Mouse (Mus musculus): Measurements from ENCODE around the gene Camk1g. TPM values are rescaled to one million over a fixed set of nuclear protein-coding genes. Genes with fewer than 3 reads are reported as not detected.

Gene Camk1g
- polyA plus RNA-seq, 1 experiment, result 6.5 TPM

GRCm38 (mm10) chr1:193376478-193377134 lies 6.5 kb upstream of the Camk1g start:
- Histone ChIP-seq H3K27ac (ENCODE audit: control insufficient read depth, insufficient read depth, low read depth, low read length) (no peak overlapping the region), H3K27me3 (ENCODE audit: control insufficient read depth, insufficient read depth, low read length) (no peaks in the 10 kb centered on the region), H3K4me3 (ENCODE audit: control insufficient read depth, low read depth, low read length) (no peak overlapping the region), H3K36me3 (ENCODE audit: control insufficient read depth, insufficient read depth, low read length) (no peaks in the 10 kb centered on the region), H3K4me1 (ENCODE audit: control insufficient read depth, insufficient read depth, low read length) (no peaks in the 10 kb centered on the region; the same call in 1 of the 2 replicates)
- TF ChIP-seq POLR2A (IDR thresholded peaks at IDR 0.05; ENCODE audit: control insufficient read depth, low read depth, low read length), result no peak
- TF ChIP-seq CTCF (IDR thresholded peaks at IDR 0.05; ENCODE audit: control insufficient read depth, insufficient read depth, insufficient replicate concordance, low read depth, low read length), result peak; percentile 89; the same call in 1 of the 2 replicates

- TF ChIP-seq CTCF (IDR thresholded peaks at IDR 0.05; ENCODE audit: control insufficient read depth, insufficient read depth, insufficient replicate concordance, low read depth, low read length) (no peak), POLR2A (IDR thresholded peaks at IDR 0.05; ENCODE audit: control insufficient read depth, low read depth, low read length) (no peak)
- Histone ChIP-seq H3K36me3 (ENCODE audit: control insufficient read depth, insufficient read depth, low read length) (no peaks in the 10 kb centered on the region), H3K27ac (ENCODE audit: control insufficient read depth, insufficient read depth, low read depth, low read length) (no peak overlapping the region), H3K4me1 (ENCODE audit: control insufficient read depth, insufficient read depth, low read length) (peaks cover 2% of the 10 kb centered on the region), H3K4me3 (ENCODE audit: control insufficient read depth, low read depth, low read length) (no peak overlapping the region), H3K27me3 (ENCODE audit: control insufficient read depth, insufficient read depth, low read length) (no peaks in the 10 kb centered on the region)
Observed at GRCm38 (mm10) chr1:193373906-193374413, 3.9 kb upstream of the Camk1g start.

- H3K27ac ChIP-seq (ENCODE audit: control insufficient read depth, insufficient read depth, low read depth, low read length), result no peak overlapping the region
- H3K4me1 ChIP-seq (ENCODE audit: control insufficient read depth, insufficient read depth, low read length), result peaks cover 2% of the 10 kb centered on the region
- no peak for TF ChIP-seq POLR2A (IDR thresholded peaks at IDR 0.05; ENCODE audit: control insufficient read depth, low read depth, low read length)
- no peak for TF ChIP-seq CTCF (IDR thresholded peaks at IDR 0.05; ENCODE audit: control insufficient read depth, insufficient read depth, insufficient replicate concordance, low read depth, low read length)
- H3K36me3 ChIP-seq (ENCODE audit: control insufficient read depth, insufficient read depth, low read length), result no peaks in the 10 kb centered on the region
- no peaks in the 10 kb centered on the region for H3K27me3 ChIP-seq (ENCODE audit: control insufficient read depth, insufficient read depth, low read length)
- peak overlapping the region; percentile 80 for H3K4me3 ChIP-seq (ENCODE audit: control insufficient read depth, low read depth, low read length)
Observed at GRCm38 (mm10) chr1:193369091-193369490, 1.0 kb downstream of the Camk1g start.

- Histone ChIP-seq H3K4me1 (ENCODE audit: control insufficient read depth, insufficient read depth, low read length) (peaks cover 2% of the 10 kb centered on the region), H3K4me3 (ENCODE audit: control insufficient read depth, low read depth, low read length) (no peak overlapping the region), H3K27me3 (ENCODE audit: control insufficient read depth, insufficient read depth, low read length) (no peaks in the 10 kb centered on the region), H3K36me3 (ENCODE audit: control insufficient read depth, insufficient read depth, low read length) (no peaks in the 10 kb centered on the region), H3K27ac (ENCODE audit: control insufficient read depth, insufficient read depth, low read depth, low read length) (no peak overlapping the region)
- TF ChIP-seq POLR2A (IDR thresholded peaks at IDR 0.05; ENCODE audit: control insufficient read depth, low read depth, low read length) (no peak), CTCF (IDR thresholded peaks at IDR 0.05; ENCODE audit: control insufficient read depth, insufficient read depth, insufficient replicate concordance, low read depth, low read length) (no peak)
Observed at GRCm38 (mm10) chr1:193368055-193368454, 2.0 kb downstream of the Camk1g start.

- peak; percentile 65; the same call in 1 of the 2 replicates for TF ChIP-seq CTCF (IDR thresholded peaks at IDR 0.05; ENCODE audit: control insufficient read depth, insufficient read depth, insufficient replicate concordance, low read depth, low read length)
- no peak for TF ChIP-seq POLR2A (IDR thresholded peaks at IDR 0.05; ENCODE audit: control insufficient read depth, low read depth, low read length)
- Histone ChIP-seq H3K36me3 (ENCODE audit: control insufficient read depth, insufficient read depth, low read length) (no peaks in the 10 kb centered on the region), H3K27me3 (ENCODE audit: control insufficient read depth, insufficient read depth, low read length) (no peaks in the 10 kb centered on the region), H3K4me1 (ENCODE audit: control insufficient read depth, insufficient read depth, low read length) (no peaks in the 10 kb centered on the region), H3K4me3 (ENCODE audit: control insufficient read depth, low read depth, low read length) (no peak overlapping the region), H3K27ac (ENCODE audit: control insufficient read depth, insufficient read depth, low read depth, low read length) (no peak overlapping the region)
Observed at GRCm38 (mm10) chr1:193363801-193364231, 6.3 kb downstream of the Camk1g start.

- no peaks in the 10 kb centered on the region for H3K36me3 ChIP-seq (ENCODE audit: control insufficient read depth, insufficient read depth, low read length)
- H3K4me1 ChIP-seq (ENCODE audit: control insufficient read depth, insufficient read depth, low read length), result no peaks in the 10 kb centered on the region
- H3K27me3 ChIP-seq (ENCODE audit: control insufficient read depth, insufficient read depth, low read length), result no peaks in the 10 kb centered on the region
- H3K4me3 ChIP-seq (ENCODE audit: control insufficient read depth, low read depth, low read length), result no peak overlapping the region
- H3K27ac ChIP-seq (ENCODE audit: control insufficient read depth, insufficient read depth, low read depth, low read length), result no peak overlapping the region
- TF ChIP-seq CTCF (IDR thresholded peaks at IDR 0.05; ENCODE audit: control insufficient read depth, insufficient read depth, insufficient replicate concordance, low read depth, low read length) (no peak), POLR2A (IDR thresholded peaks at IDR 0.05; ENCODE audit: control insufficient read depth, low read depth, low read length) (no peak)
Observed at GRCm38 (mm10) chr1:193362078-193362477, 8.0 kb downstream of the Camk1g start.

- Histone ChIP-seq H3K4me3 (ENCODE audit: control insufficient read depth, low read depth, low read length) (no peak overlapping the region), H3K4me1 (ENCODE audit: control insufficient read depth, insufficient read depth, low read length) (no peaks in the 10 kb centered on the region), H3K36me3 (ENCODE audit: control insufficient read depth, insufficient read depth, low read length) (no peaks in the 10 kb centered on the region), H3K27ac (ENCODE audit: control insufficient read depth, insufficient read depth, low read depth, low read length) (no peak overlapping the region), H3K27me3 (ENCODE audit: control insufficient read depth, insufficient read depth, low read length) (no peaks in the 10 kb centered on the region)
- TF ChIP-seq POLR2A (IDR thresholded peaks at IDR 0.05; ENCODE audit: control insufficient read depth, low read depth, low read length) (no peak), CTCF (IDR thresholded peaks at IDR 0.05; ENCODE audit: control insufficient read depth, insufficient read depth, insufficient replicate concordance, low read depth, low read length) (no peak)
Observed at GRCm38 (mm10) chr1:193361181-193361580, 8.9 kb downstream of the Camk1g start.
